Mouse (Mus musculus): ENCODE measurements around the gene Olfr373.
A peak's percentile ranks its signal among the peaks of the same experiment; 100 is the strongest.

DNA sequence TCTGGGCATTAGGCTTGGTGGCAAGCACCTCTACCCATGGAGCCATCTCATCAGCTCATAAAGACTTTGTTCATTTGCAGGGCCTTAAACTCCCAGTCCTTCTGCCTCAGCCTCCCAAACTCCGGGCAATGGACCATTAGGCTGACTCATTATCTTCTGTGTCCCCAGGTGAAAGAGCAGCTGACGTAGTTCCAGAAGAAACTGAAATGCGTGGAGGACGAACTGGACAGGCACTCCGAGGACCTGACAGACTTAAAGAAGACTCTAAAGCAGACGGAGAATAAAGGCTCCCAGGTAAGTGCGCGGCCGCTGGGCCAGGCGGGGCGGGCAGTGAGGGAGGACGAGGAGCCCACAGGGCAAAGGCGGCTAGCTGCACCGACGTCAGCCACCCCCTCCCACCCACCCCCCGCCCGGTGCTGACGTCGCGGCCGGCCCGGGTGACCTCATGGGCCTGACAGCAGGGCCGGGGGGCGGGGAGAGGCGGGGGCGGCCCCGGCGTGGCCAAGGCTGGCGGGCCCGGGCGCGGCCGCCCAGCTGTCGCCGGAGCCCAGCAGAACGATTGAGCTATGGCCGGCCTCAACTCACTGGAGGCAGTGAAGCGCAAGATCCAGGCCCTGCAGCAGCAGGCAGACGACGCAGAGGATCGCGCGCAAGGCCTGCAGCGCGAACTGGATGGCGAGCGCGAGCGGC, 51.9 kb downstream of the Olfr373 start, which contains the start of gene Tpm4:
- TF ChIP-seq TBP (conservative IDR thresholded peaks at IDR 0.05; ENCODE audit: low read depth, low read length): 0 out of 2 replicates have a peak, but pooled peaks have one; percentile 48
- no peak for TF ChIP-seq CHD2 (IDR thresholded peaks at IDR 0.05; ENCODE audit: low read length)
- no peak for TF ChIP-seq ZKSCAN1 (IDR thresholded peaks at IDR 0.05; ENCODE audit: borderline replicate concordance, low read depth, low read length)
- no peak for TF ChIP-seq MAX (IDR thresholded peaks at IDR 0.05; ENCODE audit: low read length)
- peak; percentile 61 for TF ChIP-seq NELFE (IDR thresholded peaks at IDR 0.05; ENCODE audit: low read depth, low read length)
- TF ChIP-seq CTCF (conservative IDR thresholded peaks at IDR 0.05 in 1 of 2, IDR thresholded peaks at IDR 0.05 in 1 of 2; ENCODE audit: low read depth in 2 of 2, low read length in 2 of 2): no peak
- TF ChIP-seq NRF1 (IDR thresholded peaks at IDR 0.05; ENCODE audit: low read depth, low read length): 0 out of 2 replicates have a peak, but pooled peaks have one; percentile 6
- no peak for TF ChIP-seq JUND (conservative IDR thresholded peaks at IDR 0.05; ENCODE audit: low read depth, low read length)
- no peak for TF ChIP-seq EP300 (IDR thresholded peaks at IDR 0.05; ENCODE audit: low read length)
- TF ChIP-seq ELF1 (IDR thresholded peaks at IDR 0.05; ENCODE audit: low read depth, low read length): no peak
- TF ChIP-seq MAZ (IDR thresholded peaks at IDR 0.05; ENCODE audit: low read depth, low read length): no peak
